Mouse (Mus musculus): ENCODE data around the gene Mcoln2. TPM values are rescaled to one million over a fixed set of nuclear protein-coding genes. Genes with fewer than 3 reads are reported as not detected.
"Not testable (repeated sequence)": the region's sequence is repeated elsewhere in the genome, so short reads cannot be mapped to it uniquely, and the experiment has no call there.

Gene Mcoln2
- polyA plus RNA-seq, 1 experiment from 2014 or later: 1.5 TPM

DNA sequence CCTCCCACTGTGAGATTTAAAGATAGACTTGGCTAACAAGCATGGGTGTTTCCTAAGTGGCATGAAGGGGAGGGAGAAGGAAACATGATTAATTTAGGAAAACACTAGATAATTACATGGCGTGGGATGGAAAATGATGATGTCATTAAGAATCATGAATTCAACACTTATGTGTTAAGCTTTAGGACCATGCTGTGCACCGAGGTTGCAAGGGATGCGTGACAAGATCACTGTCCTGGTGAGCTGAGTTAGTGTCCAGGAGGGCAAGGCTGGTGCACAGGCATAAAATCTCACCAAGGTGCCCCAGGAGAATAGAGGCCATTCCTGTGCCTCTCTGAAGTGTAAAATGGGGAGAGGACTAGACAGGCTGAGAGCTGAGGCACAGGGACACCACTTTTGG is 49.9 kb downstream of the Mcoln2 start:
- H3K4me2 ChIP-seq (ENCODE audit: low read length): no peak overlapping the region
- no peak overlapping the region for H3K9ac ChIP-seq (ENCODE audit: low read depth, low read length)
- H3K27me3 ChIP-seq (ENCODE audit: insufficient read depth, low read length): no peaks in the 10 kb centered on the region
- TF ChIP-seq CTCF (IDR thresholded peaks at IDR 0.05; ENCODE audit: low read depth): no peak
- H3K4me1 ChIP-seq (replicated peaks; ENCODE audit: insufficient read depth, low read length): no peaks in the 10 kb centered on the region
- 39% methylated on average over 3 of the region's 3 CpGs for WGBS
- H3K4me3 ChIP-seq (replicated peaks; ENCODE audit: low read depth, low read length): no peak overlapping the region
- H3K36me3 ChIP-seq (ENCODE audit: insufficient read depth, low read length): no peaks in the 10 kb centered on the region
- no peaks in the 10 kb centered on the region for H3K9me3 ChIP-seq (replicated peaks; ENCODE audit: low read length)
- DNase-seq (ENCODE audit: low spot score) (no peak), ATAC-seq (replicated peaks; ENCODE audit: low FRiP score, low read depth) (no peak)
- no peak overlapping the region for H3K27ac ChIP-seq

DNA sequence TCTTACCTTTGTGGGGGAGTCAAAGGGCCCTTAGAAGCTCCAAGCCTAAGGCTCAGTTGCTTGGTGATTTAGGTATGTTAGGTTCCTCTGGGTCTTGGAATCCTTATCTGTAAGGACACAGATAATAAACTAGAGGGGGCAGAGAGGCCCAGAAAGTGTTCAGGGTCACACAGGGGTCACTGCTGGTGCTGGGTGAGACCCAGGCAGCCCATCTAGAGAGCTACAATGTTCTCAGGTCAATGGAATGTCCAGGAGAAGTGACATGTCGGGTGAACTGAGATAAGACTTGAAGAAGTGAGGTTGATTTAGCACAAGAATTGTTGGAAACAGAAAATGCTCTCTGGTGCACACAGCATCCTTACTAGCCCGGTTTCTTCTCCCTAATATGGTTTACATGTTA is 54.7 kb downstream of the Mcoln2 start:
- no peaks in the 10 kb centered on the region for H3K36me3 ChIP-seq (ENCODE audit: insufficient read depth, low read length)
- H3K27me3 ChIP-seq (ENCODE audit: insufficient read depth, low read length): no peaks in the 10 kb centered on the region
- H3K4me2 ChIP-seq (ENCODE audit: low read length): no peak overlapping the region
- no peaks in the 10 kb centered on the region for H3K4me1 ChIP-seq (replicated peaks; ENCODE audit: insufficient read depth, low read length)
- H3K27ac ChIP-seq: no peak overlapping the region
- H3K4me3 ChIP-seq (replicated peaks; ENCODE audit: low read depth, low read length): no peak overlapping the region
- H3K9ac ChIP-seq (ENCODE audit: low read depth, low read length): no peak overlapping the region
- DNase-seq (ENCODE audit: low spot score) (no peak), ATAC-seq (replicated peaks; ENCODE audit: low FRiP score, low read depth) (no peak)
- TF ChIP-seq CTCF (IDR thresholded peaks at IDR 0.05; ENCODE audit: low read depth): no peak
- H3K9me3 ChIP-seq (replicated peaks; ENCODE audit: low read length): no peaks in the 10 kb centered on the region
- 49% methylated on average over 2 of the region's 2 CpGs for WGBS

DNA sequence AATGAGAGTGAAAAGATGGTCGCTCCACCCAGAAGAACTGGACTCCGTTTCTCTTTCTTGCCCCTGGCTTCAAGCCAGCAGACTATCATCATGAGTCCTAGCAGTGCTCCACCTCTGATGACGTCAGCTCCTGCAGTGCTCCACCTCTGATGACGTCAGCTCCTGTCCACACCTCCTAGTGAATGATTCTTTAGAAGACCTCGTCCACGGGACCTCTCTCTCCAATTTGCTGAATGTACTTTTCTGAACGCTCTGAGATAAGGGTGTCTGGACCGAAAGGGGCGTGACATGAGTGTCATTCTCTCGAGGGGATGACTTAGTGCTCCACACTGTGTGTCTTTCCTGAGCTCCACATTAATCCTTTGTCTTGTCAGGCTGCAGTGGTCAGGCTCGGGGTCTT is 55.7 kb downstream of the Mcoln2 start:
- H3K4me2 ChIP-seq (ENCODE audit: low read length): no peak overlapping the region
- no peak for TF ChIP-seq CTCF (IDR thresholded peaks at IDR 0.05; ENCODE audit: low read depth)
- no peaks in the 10 kb centered on the region for H3K4me1 ChIP-seq (replicated peaks; ENCODE audit: insufficient read depth, low read length)
- H3K36me3 ChIP-seq (ENCODE audit: insufficient read depth, low read length): no peaks in the 10 kb centered on the region
- ATAC-seq (replicated peaks; ENCODE audit: low FRiP score, low read depth): no peak
- WGBS: 70% methylated on average over 11 of the region's 11 CpGs
- no peak overlapping the region for H3K27ac ChIP-seq
- H3K9me3 ChIP-seq (replicated peaks; ENCODE audit: low read length): no peaks in the 10 kb centered on the region
- no peak overlapping the region for H3K9ac ChIP-seq (ENCODE audit: low read depth, low read length)
- no peak for DNase-seq (ENCODE audit: low spot score)
- H3K4me3 ChIP-seq (replicated peaks; ENCODE audit: low read depth, low read length): no peak overlapping the region
- no peaks in the 10 kb centered on the region for H3K27me3 ChIP-seq (ENCODE audit: insufficient read depth, low read length)

DNA sequence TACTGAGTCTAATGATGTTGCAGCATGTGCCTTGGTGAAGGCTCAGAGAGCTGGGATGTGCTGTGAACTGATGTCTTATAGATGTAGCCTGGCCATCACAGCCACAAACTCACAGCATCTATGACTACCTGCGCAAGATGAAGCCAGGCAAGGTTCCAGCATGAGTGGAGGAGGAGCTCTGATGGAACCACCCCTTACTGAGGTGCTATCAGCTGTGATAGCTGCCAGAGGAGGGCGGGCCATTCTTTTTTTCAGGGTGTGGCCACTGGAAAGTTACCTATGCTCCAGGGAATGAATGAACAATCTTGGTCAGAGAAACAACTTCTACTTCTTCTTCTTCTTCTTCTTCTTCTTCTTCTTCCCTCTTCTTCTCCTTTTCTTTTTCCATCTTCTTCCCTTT is 57.0 kb downstream of the Mcoln2 start:
- no peak overlapping the region for H3K4me2 ChIP-seq (ENCODE audit: low read length)
- no peak for DNase-seq (ENCODE audit: low spot score)
- no peaks in the 10 kb centered on the region for H3K9me3 ChIP-seq (replicated peaks; ENCODE audit: low read length)
- H3K36me3 ChIP-seq (ENCODE audit: insufficient read depth, low read length): no peaks in the 10 kb centered on the region
- no peaks in the 10 kb centered on the region for H3K4me1 ChIP-seq (replicated peaks; ENCODE audit: insufficient read depth, low read length)
- no peaks in the 10 kb centered on the region for H3K27me3 ChIP-seq (ENCODE audit: insufficient read depth, low read length)
- no peak overlapping the region for H3K9ac ChIP-seq (ENCODE audit: low read depth, low read length)
- 82% methylated on average over 2 of the region's 2 CpGs for WGBS
- H3K27ac ChIP-seq: no peak overlapping the region
- TF ChIP-seq CTCF (IDR thresholded peaks at IDR 0.05; ENCODE audit: low read depth): no peak
- no peak overlapping the region for H3K4me3 ChIP-seq (replicated peaks; ENCODE audit: low read depth, low read length)
- no peak for ATAC-seq (replicated peaks; ENCODE audit: low FRiP score, low read depth)

DNA sequence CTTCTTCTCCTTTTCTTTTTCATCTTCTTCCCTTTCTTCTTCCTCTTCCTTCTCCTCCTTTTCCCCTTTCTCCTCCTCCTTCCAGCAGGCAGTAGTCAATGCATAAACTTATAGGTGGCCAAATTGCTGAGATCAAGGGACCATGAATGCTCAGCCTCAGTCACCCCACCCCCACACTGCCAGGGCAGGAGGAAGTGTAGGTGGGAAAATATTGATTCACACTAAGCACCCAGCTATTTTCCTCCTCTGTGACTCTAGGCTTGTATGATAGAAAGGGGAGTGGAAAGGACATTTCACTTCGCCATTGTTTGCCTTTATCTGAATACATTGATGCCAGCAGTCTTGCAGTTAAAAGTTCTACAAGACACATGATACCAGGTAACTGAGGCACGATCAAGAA is 57.8 kb downstream of the Mcoln2 start:
- 49% methylated on average over 2 of the region's 2 CpGs for WGBS
- no peak overlapping the region for H3K9ac ChIP-seq (ENCODE audit: low read depth, low read length)
- DNase-seq (ENCODE audit: low spot score): no peak

DNA sequence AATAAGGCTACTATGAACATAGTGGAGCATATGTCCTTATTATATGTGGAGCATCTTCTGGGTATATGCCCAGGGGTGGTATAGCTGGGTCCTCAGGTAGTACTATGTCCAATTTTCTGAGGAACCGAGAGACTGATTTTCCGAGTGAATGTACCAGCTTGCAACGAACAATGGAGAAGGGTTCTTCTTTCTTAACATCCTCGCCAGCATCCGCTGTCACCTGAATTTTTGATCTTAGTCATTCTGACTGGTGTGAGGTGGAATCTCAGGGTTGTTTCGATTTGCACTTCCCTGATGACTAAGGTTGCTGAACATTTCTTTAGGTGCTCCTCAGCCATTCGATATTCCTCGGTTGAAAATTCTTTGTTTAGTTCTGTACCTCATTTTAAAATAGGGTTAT is 60.1 kb downstream of the Mcoln2 start:
- H3K9me3 ChIP-seq (replicated peaks; ENCODE audit: low read length); H3K36me3 ChIP-seq (ENCODE audit: insufficient read depth, low read length); H3K4me1 ChIP-seq (replicated peaks; ENCODE audit: insufficient read depth, low read length); H3K9ac ChIP-seq (ENCODE audit: low read depth, low read length); H3K4me3 ChIP-seq (replicated peaks; ENCODE audit: low read depth, low read length); DNase-seq (ENCODE audit: low spot score); H3K4me2 ChIP-seq (ENCODE audit: low read length); ATAC-seq (replicated peaks; ENCODE audit: low FRiP score, low read depth); H3K27ac ChIP-seq; H3K27me3 ChIP-seq (ENCODE audit: insufficient read depth, low read length): not testable (repeated sequence)
- WGBS: 97% methylated on average over 8 of the region's 8 CpGs

More for the DNA sequence above, 57.8 kb downstream of the Mcoln2 start:
- Histone ChIP-seq H3K9me3 (replicated peaks; ENCODE audit: low read length) (no peaks in the 10 kb centered on the region), H3K36me3 (ENCODE audit: insufficient read depth, low read length) (no peaks in the 10 kb centered on the region), H3K4me2 (ENCODE audit: low read length) (no peak overlapping the region), H3K27me3 (ENCODE audit: insufficient read depth, low read length) (no peaks in the 10 kb centered on the region), H3K27ac (no peak overlapping the region), H3K4me1 (replicated peaks; ENCODE audit: insufficient read depth, low read length) (no peaks in the 10 kb centered on the region), H3K4me3 (replicated peaks; ENCODE audit: low read depth, low read length) (no peak overlapping the region)
- no peak for TF ChIP-seq CTCF (IDR thresholded peaks at IDR 0.05; ENCODE audit: low read depth)
- no peak for ATAC-seq (replicated peaks; ENCODE audit: low FRiP score, low read depth)

DNA sequence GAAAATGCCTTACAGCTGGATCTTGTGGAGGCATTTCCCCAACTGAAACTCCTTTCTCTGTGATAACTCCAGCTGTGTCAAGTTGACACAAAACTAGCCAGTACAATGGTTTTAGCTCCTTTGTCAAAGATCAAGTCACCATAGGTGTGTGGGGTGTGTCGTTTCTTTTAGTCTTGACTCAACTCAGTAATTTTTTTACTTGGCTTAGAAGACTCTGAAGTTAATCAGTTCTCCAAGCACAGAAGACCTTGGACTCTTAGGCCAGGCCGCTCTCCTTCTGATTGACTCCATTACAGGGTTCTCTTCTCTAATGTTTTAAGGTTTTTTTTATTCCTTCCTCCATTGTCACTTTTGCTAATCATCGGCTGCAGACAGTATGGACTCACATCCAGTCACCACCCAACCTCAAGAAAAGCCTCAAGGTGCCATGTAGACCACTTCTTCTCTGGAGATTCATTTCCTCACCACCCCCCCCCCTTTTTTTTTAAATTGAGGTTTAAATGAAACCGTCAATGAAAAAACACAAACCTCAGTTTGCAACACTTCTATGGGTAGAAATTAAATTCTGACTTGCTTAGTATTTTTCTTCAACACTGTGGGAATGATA is 61.6 kb downstream of the Mcoln2 start:
- TF ChIP-seq CTCF (IDR thresholded peaks at IDR 0.05; ENCODE audit: low read depth): no peak
- Histone ChIP-seq H3K4me3 (replicated peaks; ENCODE audit: low read depth, low read length) (no peak overlapping the region), H3K27ac (no peak overlapping the region), H3K4me2 (ENCODE audit: low read length) (no peak overlapping the region), H3K9ac (ENCODE audit: low read depth, low read length) (no peak overlapping the region), H3K36me3 (ENCODE audit: insufficient read depth, low read length) (no peaks in the 10 kb centered on the region), H3K27me3 (ENCODE audit: insufficient read depth, low read length) (no peaks in the 10 kb centered on the region), H3K9me3 (replicated peaks; ENCODE audit: low read length) (no peaks in the 10 kb centered on the region), H3K4me1 (replicated peaks; ENCODE audit: insufficient read depth, low read length) (no peaks in the 10 kb centered on the region)
- WGBS: 82% methylated on average over 4 of the region's 4 CpGs
- ATAC-seq (replicated peaks; ENCODE audit: low FRiP score, low read depth) (no peak), DNase-seq (ENCODE audit: low spot score) (no peak)

Data from kidney, postnatal 0 days (tissue).